Mouse (Mus musculus) MEL-GATA-1-ER (cell line): ENCODE results near the gene Alg14.

Experiments used
- DNase-seq: peaks from one replicate; pipeline ENCODE4 v3.0.0-alpha.2; 2012; ENCODE audit warnings: low read depth; ENCODE audit errors: extremely low read depth

The Alg14 gene

GRCm38 (mm10) chr3:121277557-121277956 is 14.0 kb upstream of the Alg14 start:
- no peak for DNase-seq

- DNase-seq, result no peak
Observed at GRCm38 (mm10) chr3:121279679-121280078, 11.9 kb upstream of the Alg14 start.

GRCm38 (mm10) chr3:121282998-121283397 is 8.6 kb upstream of the Alg14 start, which contains the start of gene Tmem56:
Gene Tmem56, minus strand, starts transcription at chr3:121283098.
- no peak for DNase-seq

GRCm38 (mm10) chr3:121285219-121285618 is 6.4 kb upstream of the Alg14 start:
- no peak for DNase-seq

- DNase-seq, result no peak
Observed at GRCm38 (mm10) chr3:121287151-121287550, 4.4 kb upstream of the Alg14 start.

- DNase-seq, result no peak
Observed at GRCm38 (mm10) chr3:121290681-121291080, 892 bp upstream of the Alg14 start.

GRCm38 (mm10) chr3:121291225-121291559 is 381 bp upstream of the Alg14 start:
- DNase-seq, result no peak

GRCm38 (mm10) chr3:121294200-121294599 is 2.6 kb downstream of the Alg14 start:
- peak; percentile 36 for DNase-seq

- peak; percentile 70 for DNase-seq
Observed at GRCm38 (mm10) chr3:121306641-121307040, 15.1 kb downstream of the Alg14 start.

GRCm38 (mm10) chr3:121307532-121308234 is 16.1 kb downstream of the Alg14 start:
- peak; percentile 75 for DNase-seq

- no peak for DNase-seq
Observed at GRCm38 (mm10) chr3:121308935-121309334, 17.4 kb downstream of the Alg14 start.

- DNase-seq, result no peak
Observed at GRCm38 (mm10) chr3:121309429-121309828, 17.9 kb downstream of the Alg14 start.

- DNase-seq, result no peak
Observed at GRCm38 (mm10) chr3:121309896-121310714, 18.5 kb downstream of the Alg14 start.

- DNase-seq, result no peak
Observed at GRCm38 (mm10) chr3:121312426-121312825, 20.9 kb downstream of the Alg14 start.

- DNase-seq, result no peak
Observed at GRCm38 (mm10) chr3:121312979-121313378, 21.4 kb downstream of the Alg14 start.

GRCm38 (mm10) chr3:121314149-121314548 is 22.6 kb downstream of the Alg14 start:
- DNase-seq, result no peak

- DNase-seq, result no peak
Observed at GRCm38 (mm10) chr3:121315498-121315897, 23.9 kb downstream of the Alg14 start.

GRCm38 (mm10) chr3:121319906-121320305 is 28.3 kb downstream of the Alg14 start:
- no peak for DNase-seq

- no peak for DNase-seq
Observed at GRCm38 (mm10) chr3:121320896-121321295, 29.3 kb downstream of the Alg14 start.

GRCm38 (mm10) chr3:121323371-121323770 is 31.8 kb downstream of the Alg14 start:
- DNase-seq, result no peak

GRCm38 (mm10) chr3:121327406-121327805 is 35.8 kb downstream of the Alg14 start:
- DNase-seq, result no peak

- DNase-seq, result no peak
Observed at GRCm38 (mm10) chr3:121329647-121330046, 38.1 kb downstream of the Alg14 start.

- DNase-seq, result no peak
Observed at GRCm38 (mm10) chr3:121330244-121330646, 38.7 kb downstream of the Alg14 start.
